Mouse (Mus musculus) MEL (cell line): Measurements from ENCODE around the gene Ncoa6.

Experiments used
- CHD1 ChIP-seq: IDR thresholded peaks from 2 replicates; pipeline ENCODE4 v1.6.1; 2012; ENCODE audit warnings: low read depth, mild to moderate bottlenecking, inconsistent platforms, low read length, improper control_type of control experiment
- CHD2 ChIP-seq: IDR thresholded peaks from 2 replicates; pipeline ENCODE4 v1.6.1; 2011; ENCODE audit warnings: low read length, improper control_type of control experiment
- CTCF ChIP-seq, 3 experiments: IDR thresholded peaks in 2 of 3; conservative IDR thresholded peaks in 1 of 3; 2 replicates each; pipeline ENCODE4 v1.5.1; 2011 to 2012; ENCODE audit warnings: low read length in 3 of 3, low read depth in 2 of 3, mild to moderate bottlenecking in 2 of 3, improper control_type of control experiment in 1 of 3, inconsistent platforms in 1 of 3, mixed read lengths in 1 of 3, moderate library complexity in 1 of 3; ENCODE audit not compliant: control insufficient read depth in 1 of 3, insufficient read depth in 1 of 3, poor library complexity in 1 of 3, severe bottlenecking in 1 of 3
- E2F4 ChIP-seq: IDR thresholded peaks from 2 replicates; pipeline ENCODE4 v1.6.1; 2011; ENCODE audit warnings: low read depth, low read length, improper control_type of control experiment, borderline replicate concordance
- GABPA ChIP-seq: IDR thresholded peaks from 2 replicates; pipeline ENCODE4 v1.6.1; 2012; ENCODE audit warnings: low read depth, mild to moderate bottlenecking, inconsistent platforms, low read length, improper control_type of control experiment, moderate library complexity
- KAT2A ChIP-seq: conservative IDR thresholded peaks from 2 replicates; pipeline ENCODE4 v1.6.1; 2012; ENCODE audit warnings: low read depth, low read length, improper control_type of control experiment, inconsistent platforms
- MYC ChIP-seq: IDR thresholded peaks from 2 replicates; pipeline ENCODE4 v1.6.1; 2011; ENCODE audit warnings: low read depth, mild to moderate bottlenecking, low read length, improper control_type of control experiment, moderate library complexity
- NELFE ChIP-seq: IDR thresholded peaks from 2 replicates; pipeline ENCODE4 v1.6.1; 2011; ENCODE audit warnings: low read depth, low read length, improper control_type of control experiment
- POLR2A ChIP-seq, 2 experiments: IDR thresholded peaks; 2 replicates each; pipeline ENCODE4 v1.6.1; 2011 to 2012; ENCODE audit warnings: low read length in 2 of 2, mild to moderate bottlenecking in 2 of 2, control low read depth in 1 of 2, improper control_type of control experiment in 1 of 2, low read depth in 1 of 2, moderate library complexity in 1 of 2; ENCODE audit not compliant: control insufficient read depth in 1 of 2, insufficient read depth in 1 of 2, poor library complexity in 1 of 2
- SIN3A ChIP-seq: IDR thresholded peaks from 2 replicates; pipeline ENCODE4 v1.6.1; 2012; ENCODE audit warnings: low read length, improper control_type of control experiment, inconsistent platforms
- USF1 ChIP-seq: IDR thresholded peaks from 2 replicates; pipeline ENCODE4 v1.6.1; 2014; ENCODE audit warnings: low read depth, mild to moderate bottlenecking, inconsistent platforms, low read length, improper control_type of control experiment, moderate library complexity
- ZMIZ1 ChIP-seq: IDR thresholded peaks from 2 replicates; pipeline ENCODE4 v1.6.1; 2012; ENCODE audit warnings: low read depth, mild to moderate bottlenecking, inconsistent platforms, low read length, improper control_type of control experiment, moderate library complexity
- ZNF384 ChIP-seq: IDR thresholded peaks from 2 replicates; pipeline ENCODE4 v1.6.1; 2012; ENCODE audit warnings: low read depth, mild to moderate bottlenecking, inconsistent platforms, low read length, improper control_type of control experiment

DNA sequence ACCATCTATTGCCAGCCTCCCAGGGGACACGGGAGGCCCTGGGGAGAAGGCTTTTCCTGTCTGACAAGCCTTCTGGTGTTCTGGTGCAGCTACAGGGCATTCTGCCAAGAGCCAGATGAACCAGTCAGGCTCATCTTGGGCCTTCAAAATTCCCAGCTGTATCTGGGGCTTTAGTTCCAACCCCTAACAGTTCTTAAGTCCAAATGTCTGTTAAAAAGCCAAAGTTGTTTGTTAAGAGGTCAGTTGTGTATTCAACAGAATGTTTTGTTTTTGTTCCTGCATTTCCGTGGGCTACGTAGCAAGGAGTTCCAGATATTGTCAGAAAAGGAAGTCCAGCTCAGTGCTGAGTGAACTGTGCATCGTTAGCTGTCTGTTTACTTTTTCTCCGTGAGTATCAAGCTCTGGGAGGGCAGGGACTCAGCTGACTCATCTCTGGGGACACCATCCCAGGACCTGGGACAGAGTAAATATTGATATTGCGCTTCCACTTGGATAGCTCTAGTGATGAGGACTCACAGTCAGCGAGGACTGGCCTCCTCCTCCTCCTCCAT lies 104.3 kb downstream of the Ncoa6 start:
- TF ChIP-seq CTCF (IDR thresholded peaks at IDR 0.05 in 2 of 3, conservative IDR thresholded peaks at IDR 0.05 in 1 of 3; ENCODE audit: control insufficient read depth in 1 of 3, insufficient read depth in 1 of 3, low read depth in 2 of 3, low read length in 3 of 3, poor library complexity in 1 of 3, severe bottlenecking in 1 of 3) (no peak), USF1 (no peak), NELFE (no peak), ZNF384 (no peak), MYC (no peak), SIN3A (peak; percentile 41; the same call in 1 of the 2 replicates), KAT2A (no peak), GABPA (no peak), CHD1 (no peak), E2F4 (no peak), POLR2A (IDR thresholded peaks at IDR 0.05; ENCODE audit: control insufficient read depth in 1 of 2, insufficient read depth in 1 of 2, low read depth in 1 of 2, low read length in 2 of 2, poor library complexity in 1 of 2) (no peak), ZMIZ1 (no peak), CHD2 (no peak)
